Mouse (Mus musculus) thymus, adult 2 months (tissue): ENCODE data around the gene Trafd1.

Experiments used
- CTCF ChIP-seq: fragments of 200-500 bp; IDR thresholded peaks from 2 replicates; pipeline ENCODE4 v1.5.1; 2012; ENCODE audit warnings: mild to moderate bottlenecking, control low read depth, low read length, moderate library complexity, borderline replicate concordance; ENCODE audit not compliant: control insufficient read depth, poor library complexity, insufficient read depth; ENCODE audit errors: extremely low read depth
- POLR2A ChIP-seq: fragments of 200-500 bp; IDR thresholded peaks from 2 replicates; pipeline ENCODE4 v1.6.1; 2012; ENCODE audit warnings: mild to moderate bottlenecking, low read length, control low read depth, moderate library complexity; ENCODE audit not compliant: control insufficient read depth, poor library complexity, insufficient read depth; ENCODE audit errors: extremely low read depth

DNA sequence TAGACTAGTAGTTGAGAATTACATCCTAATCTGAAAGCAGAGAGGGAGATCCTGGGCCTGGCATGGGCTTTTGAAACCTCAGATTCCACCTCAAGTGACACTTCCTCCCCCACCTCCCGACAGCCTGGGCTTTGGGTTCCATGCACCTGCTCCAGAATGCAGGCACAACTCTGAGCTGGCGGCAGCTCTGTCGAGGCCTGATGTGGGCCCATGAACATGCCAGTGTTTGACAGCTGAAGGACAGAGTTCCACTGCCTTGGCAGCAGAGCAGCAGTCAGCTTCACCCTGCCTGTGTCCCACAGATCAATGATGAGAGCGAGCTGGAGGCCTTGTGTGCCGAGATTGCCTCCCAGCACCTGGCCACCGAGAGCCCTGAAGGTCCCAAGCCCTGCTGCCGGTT lies 22.0 kb downstream of the Trafd1 start:
- TF ChIP-seq CTCF, result no peak
- no peak for TF ChIP-seq POLR2A
